Mouse (Mus musculus) subcutaneous adipose tissue, adult 2 months (tissue): ENCODE results near the gene Golt1b. TPM values are rescaled to one million over a fixed set of nuclear protein-coding genes. Genes with fewer than 3 reads are reported as not detected.

ENCODE experiments used
- polyA plus RNA-seq: library from polyadenylated mRNA; depleted of rRNA; stranded (reverse); fragments of >200 nt; gene quantifications from 2 replicates; pipeline ENCODE4 v1.2.3, GENCODE M21; 2012; ENCODE audit warnings: low replicate concordance; rRNA removed

Golt1b gene
- 10.6 and 16.0 TPM in 2 replicates for polyA plus RNA-seq

GRCm38 (mm10) chr6:142387011-142387754, at the start of gene Golt1b, which contains the start of gene Recql:
Gene Golt1b (plus strand): TSS chr6:142387221.
Gene Recql (minus strand): TSS chr6:142387087.

GRCm38 (mm10) chr6:142345440-142346038, 41.5 kb upstream of the Golt1b start, which contains the start of gene Pyroxd1:
Gene Pyroxd1 (plus strand): TSS chr6:142345654.

GRCm38 (mm10) chr6:142412906-142413491, 26.0 kb downstream of the Golt1b start, which contains the start of gene Spx:
Gene Spx (plus strand): TSS chr6:142413441.

Other genes starting within 250 kb of the Golt1b start
- gene Slco1a6, start 178.7 kb upstream of the Golt1b start, polyA plus RNA-seq, result not detected in 2 replicates
- not detected in 2 replicates for gene Iapp, start 88.8 kb upstream of the Golt1b start, polyA plus RNA-seq
- 0.06 TPM in 1 of 2 replicates, not detected in the other for gene Slco1a5, start 64.2 kb upstream of the Golt1b start, polyA plus RNA-seq
- 4.8 and 5.3 TPM in 2 replicates for gene Pyroxd1, start 41.6 kb upstream of the Golt1b start, polyA plus RNA-seq
- 7.2 and 7.6 TPM in 2 replicates for gene Recql, start 134 bp upstream of the Golt1b start, polyA plus RNA-seq
- 0.57 and 1.1 TPM in 2 replicates for gene Spx, start 26.2 kb downstream of the Golt1b start, polyA plus RNA-seq
- gene Gys2, start 85.9 kb downstream of the Golt1b start, polyA plus RNA-seq, result 7.4 and 31.5 TPM in 2 replicates
- 189 and 330 TPM in 2 replicates for gene Ldhb, start 120.7 kb downstream of the Golt1b start, polyA plus RNA-seq
- gene Kcnj8, start 184.4 kb downstream of the Golt1b start, polyA plus RNA-seq, result 28.7 and 49.8 TPM in 2 replicates